Mouse (Mus musculus) forebrain, embryonic 16.5 days (tissue): ENCODE measurements around the gene Hgf. TPM values are rescaled to one million over a fixed set of nuclear protein-coding genes. Genes with fewer than 3 reads are reported as not detected.

Source experiments
- ATAC-seq: fragments of 200-750 bp; cut with Nextera tagmentation; 2 replicates; pipeline ENCODE4 v1.8.0; 2017; ENCODE audit warnings: mild to moderate bottlenecking, moderate library complexity
- H3K27ac ChIP-seq: fragments of 300-500 bp; sonication (generic); 2 replicates; pipeline ENCODE4 v1.5.1; 2014; ENCODE audit warnings: low read length, control low read depth
- H3K27me3 ChIP-seq: fragments of 300-500 bp; sonication (generic); replicated peaks from 2 replicates; pipeline ENCODE4 v1.6.1; 2014; ENCODE audit warnings: low read length; ENCODE audit not compliant: control insufficient read depth, insufficient read depth
- H3K36me3 ChIP-seq: fragments of 300-500 bp; sonication (generic); 2 replicates; pipeline ENCODE4 v1.6.1; 2014; ENCODE audit not compliant: control insufficient read depth, insufficient read depth
- H3K4me1 ChIP-seq: fragments of 300-500 bp; sonication (generic); replicated peaks from 2 replicates; pipeline ENCODE4 v1.6.1; 2014; ENCODE audit warnings: low read length; ENCODE audit not compliant: control insufficient read depth, insufficient read depth
- H3K4me2 ChIP-seq: fragments of 300-500 bp; sonication (generic); 2 replicates; pipeline ENCODE4 v1.6.1; 2014; ENCODE audit warnings: mild to moderate bottlenecking, low read length, control low read depth
- H3K4me3 ChIP-seq: fragments of 300-500 bp; sonication (generic); replicated peaks from 2 replicates; pipeline ENCODE4 v1.5.1; 2014; ENCODE audit warnings: mild to moderate bottlenecking, low read length, control low read depth
- H3K9ac ChIP-seq: fragments of 300-500 bp; sonication (generic); replicated peaks from 2 replicates; pipeline ENCODE4 v1.6.1; 2014; ENCODE audit warnings: low read depth, low read length, control low read depth
- H3K9me3 ChIP-seq: fragments of 300-500 bp; sonication (generic); 2 replicates; pipeline ENCODE4 v1.6.1; 2016; ENCODE audit warnings: low read length; ENCODE audit not compliant: control insufficient read depth
- WGBS: fragments of 180-500 bp; shearing (Covaris S2); extraction: QIAGEN DNeasy Blood & Tissue Kit; methylation state at CpG from one replicate; pipeline ENCODE4 v1.1.7; 2014; 5-methylcytosine and 5-hydroxymethylcytosine counted together
- polyA plus RNA-seq: library from polyadenylated mRNA; unstranded; fragments of >200 nt; fragmentation: Nextera tagmentation; extraction: Ambion mirVana; gene quantifications from 2 replicates; pipeline ENCODE4 v1.2.1, GENCODE M21; 2015

The Hgf gene
- polyA plus RNA-seq, result 0.84 and 1.4 TPM in 2 replicates

DNA sequence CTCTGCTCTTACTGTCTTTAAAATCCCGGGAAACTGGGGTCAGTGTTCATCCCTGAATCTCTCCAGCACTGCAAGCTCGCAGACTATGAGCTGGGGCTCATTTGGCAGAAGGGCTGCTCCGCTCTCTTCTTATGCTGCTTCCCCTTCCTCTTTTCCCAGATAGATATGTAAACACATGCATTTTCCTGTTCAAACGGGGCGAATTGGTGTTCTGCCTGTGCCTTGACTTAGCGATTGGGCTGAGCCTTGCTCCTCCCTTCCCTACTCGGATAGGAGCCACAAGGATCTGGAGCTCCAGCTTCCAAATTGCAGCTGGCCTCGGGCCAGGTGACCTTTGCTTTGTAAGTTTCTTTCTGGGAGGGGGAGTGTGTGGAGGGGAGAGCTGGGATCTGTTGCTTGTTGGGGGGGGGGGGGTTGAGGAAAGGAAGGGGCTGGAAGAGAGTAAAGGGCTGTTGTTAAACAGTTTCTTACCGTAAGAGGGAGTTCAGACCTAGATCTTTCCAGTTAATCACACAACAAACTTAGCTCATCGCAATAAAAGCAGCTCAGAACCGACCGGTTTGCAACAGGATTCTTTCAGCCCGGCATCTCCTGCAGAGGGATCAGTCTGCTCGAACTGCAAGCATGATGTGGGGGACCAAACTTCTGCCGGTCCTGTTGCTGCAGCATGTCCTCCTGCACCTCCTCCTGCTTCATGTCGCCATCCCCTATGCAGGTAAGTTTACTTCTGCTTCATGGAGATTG lies at the start of gene Hgf:
TSS of gene Hgf (plus strand) at position 192 of the 744 bp plus-strand sequence.
- 5% methylated on average over 16 of the region's 16 CpGs for WGBS

GRCm38 (mm10) chr5:16506702-16507350 lies 46.5 kb upstream of the Hgf start:
- Histone ChIP-seq H3K4me2 (no peak overlapping the region), H3K27ac (no peak overlapping the region), H3K27me3 (no peaks in the 10 kb centered on the region), H3K4me1 (no peaks in the 10 kb centered on the region), H3K4me3 (no peak overlapping the region), H3K9ac (no peak overlapping the region), H3K36me3 (no peaks in the 10 kb centered on the region), H3K9me3 (no peaks in the 10 kb centered on the region)
- peak; percentile 85 for ATAC-seq
- 69% methylated on average over 4 of the region's 4 CpGs for WGBS

More for the DNA sequence above, at the start of gene Hgf:
- Histone ChIP-seq H3K27ac (no peak within 1 kb of the TSS), H3K4me1 (peaks cover 8% of the 10 kb centered on the region), H3K4me3 (peak within 1 kb of the TSS; percentile 34), H3K36me3 (no peaks in the 10 kb centered on the region), H3K27me3 (no peaks in the 10 kb centered on the region), H3K9me3 (no peaks in the 10 kb centered on the region), H3K9ac (peak within 1 kb of the TSS; percentile 19; the same call in 1 of the 2 replicates), H3K4me2 (peak within 1 kb of the TSS; percentile 45)
- peak; percentile 83 for ATAC-seq

DNA sequence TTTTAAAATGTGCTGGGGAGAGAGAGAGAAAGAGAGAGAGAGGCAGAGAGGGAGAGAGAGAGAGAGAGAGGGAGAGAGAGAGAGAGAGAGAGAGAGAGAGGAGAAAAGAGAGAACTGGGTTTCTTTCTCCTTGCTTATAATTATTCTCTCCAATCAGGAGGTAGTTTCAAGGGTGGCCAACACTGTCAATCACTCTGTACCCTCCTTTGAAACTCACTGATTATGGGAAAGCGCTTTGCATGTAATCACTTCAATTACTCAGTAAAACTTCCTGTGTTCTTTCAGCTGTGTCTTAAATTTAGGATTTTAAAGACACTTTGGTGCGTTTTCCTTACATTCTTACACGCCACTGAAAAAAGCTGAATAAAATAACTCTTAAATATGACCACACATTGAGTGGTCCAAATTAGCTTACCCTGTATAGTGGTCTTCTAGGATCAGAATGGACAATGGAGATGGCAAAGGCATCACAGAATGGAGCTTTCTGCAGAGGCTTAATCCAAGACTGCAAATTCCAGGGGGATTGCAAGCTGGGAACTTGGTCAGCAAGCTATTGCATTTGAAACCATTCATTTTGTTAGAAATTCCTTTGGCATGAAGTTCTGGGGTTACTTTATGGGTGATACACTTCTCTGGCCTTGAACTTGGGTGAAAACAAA lies 21.5 kb upstream of the Hgf start:
- no peak overlapping the region for H3K27ac ChIP-seq
- H3K9ac ChIP-seq, result no peak overlapping the region
- ATAC-seq, result peak; percentile 92
- H3K4me1 ChIP-seq, result no peaks in the 10 kb centered on the region
- no peaks in the 10 kb centered on the region for H3K9me3 ChIP-seq
- no peak overlapping the region for H3K4me2 ChIP-seq
- H3K36me3 ChIP-seq, result no peaks in the 10 kb centered on the region
- no peaks in the 10 kb centered on the region for H3K27me3 ChIP-seq
- H3K4me3 ChIP-seq, result no peak overlapping the region
- 19% methylated on average over 3 of the region's 3 CpGs for WGBS

DNA sequence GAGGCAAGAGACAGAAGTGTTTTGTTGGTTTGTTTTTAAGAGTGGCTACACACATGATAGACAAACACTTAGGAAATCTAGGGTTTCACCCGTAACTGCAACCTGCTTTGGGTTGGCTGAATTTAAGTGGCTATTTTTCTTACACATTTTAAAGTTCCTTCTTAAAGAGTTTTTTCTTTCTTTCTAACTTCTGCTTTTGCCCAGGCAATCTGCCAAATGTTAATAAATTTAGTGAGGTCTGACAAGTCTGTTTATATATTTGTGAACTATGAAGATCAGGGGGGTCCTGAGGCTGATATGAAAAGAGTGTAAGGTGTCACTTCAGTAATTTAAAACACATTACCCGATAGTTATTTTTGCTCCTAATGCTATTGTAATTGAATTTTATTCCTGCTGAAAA lies 15.2 kb upstream of the Hgf start:
- no peaks in the 10 kb centered on the region for H3K27me3 ChIP-seq
- no peaks in the 10 kb centered on the region for H3K9me3 ChIP-seq
- no peak overlapping the region for H3K4me2 ChIP-seq
- H3K4me1 ChIP-seq, result no peaks in the 10 kb centered on the region
- H3K27ac ChIP-seq, result no peak overlapping the region
- ATAC-seq, result no peak
- 87% methylated on average over 2 of the region's 2 CpGs for WGBS
- no peaks in the 10 kb centered on the region for H3K36me3 ChIP-seq
- no peak overlapping the region for H3K9ac ChIP-seq
- no peak overlapping the region for H3K4me3 ChIP-seq

DNA sequence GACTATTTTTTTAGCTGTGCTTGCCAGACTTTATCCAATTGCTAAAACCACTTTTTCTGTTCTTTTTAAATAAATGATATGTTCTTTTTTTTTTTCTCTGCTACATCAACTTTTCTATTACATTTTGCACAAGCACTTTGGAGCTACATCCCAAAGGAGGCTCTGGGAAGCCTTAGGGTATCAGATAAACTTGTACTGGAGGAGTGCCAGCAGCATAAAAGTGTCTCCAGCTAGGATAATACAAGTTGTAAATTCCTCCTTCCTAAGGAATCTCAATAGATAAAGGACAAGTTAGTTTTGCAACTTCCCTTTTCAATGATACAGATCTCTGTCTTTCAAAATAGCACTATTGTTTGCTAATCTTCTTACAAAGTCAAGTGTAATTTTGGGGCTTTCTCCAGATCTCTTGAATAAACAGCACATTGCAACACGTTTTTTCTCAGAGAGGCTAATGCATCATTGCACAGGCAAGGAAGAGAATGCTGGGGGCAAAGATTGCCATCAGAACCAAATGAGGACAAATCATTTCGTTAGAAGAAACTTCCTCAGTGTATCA lies 11.7 kb upstream of the Hgf start:
- no peaks in the 10 kb centered on the region for H3K9me3 ChIP-seq
- no peak overlapping the region for H3K9ac ChIP-seq
- H3K4me1 ChIP-seq, result no peaks in the 10 kb centered on the region
- no peak overlapping the region for H3K4me3 ChIP-seq
- H3K27ac ChIP-seq, result no peak overlapping the region
- 24% methylated on average over 2 of the region's 2 CpGs for WGBS
- no peaks in the 10 kb centered on the region for H3K36me3 ChIP-seq
- ATAC-seq, result no peak
- no peaks in the 10 kb centered on the region for H3K27me3 ChIP-seq
- H3K4me2 ChIP-seq, result no peak overlapping the region

GRCm38 (mm10) chr5:16547490-16547889 lies 5.8 kb upstream of the Hgf start:
- ATAC-seq, result no peak
- Histone ChIP-seq H3K4me2 (no peak overlapping the region), H3K36me3 (no peaks in the 10 kb centered on the region), H3K9me3 (no peaks in the 10 kb centered on the region), H3K4me1 (no peaks in the 10 kb centered on the region), H3K27ac (no peak overlapping the region), H3K4me3 (no peak overlapping the region), H3K27me3 (no peaks in the 10 kb centered on the region), H3K9ac (no peak overlapping the region)
- WGBS, result 96% methylated on average over 3 of the region's 3 CpGs

DNA sequence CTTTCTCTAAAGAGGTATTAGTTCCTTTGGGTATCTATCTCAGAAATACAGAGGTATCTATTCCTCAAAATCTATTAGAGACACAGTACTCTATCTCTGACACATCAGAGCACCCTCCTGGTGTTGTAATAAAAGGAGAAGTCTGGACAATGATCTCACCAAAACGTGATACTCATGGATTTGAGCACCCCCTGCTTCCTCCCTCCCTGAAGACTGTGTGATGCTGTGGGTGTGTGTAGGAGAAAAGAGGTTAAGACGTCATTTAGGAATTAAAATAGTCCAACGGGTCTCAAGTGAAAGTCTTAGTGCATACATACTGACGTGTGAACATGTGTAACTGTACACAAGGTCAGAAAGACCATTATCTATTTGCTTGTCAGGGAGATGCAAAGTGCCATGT lies 648 bp upstream of the Hgf start:
- no peak for ATAC-seq
- no peaks in the 10 kb centered on the region for H3K9me3 ChIP-seq
- WGBS, result 68% methylated on average over 4 of the region's 4 CpGs
- H3K4me2 ChIP-seq, result no peak overlapping the region
- H3K4me3 ChIP-seq, result no peak overlapping the region
- H3K36me3 ChIP-seq, result no peaks in the 10 kb centered on the region
- peaks cover 8% of the 10 kb centered on the region for H3K4me1 ChIP-seq
- no peaks in the 10 kb centered on the region for H3K27me3 ChIP-seq
- H3K9ac ChIP-seq, result no peak overlapping the region
- H3K27ac ChIP-seq, result no peak overlapping the region

GRCm38 (mm10) chr5:16560247-16560646 lies 7.0 kb downstream of the Hgf start:
- no peaks in the 10 kb centered on the region for H3K27me3 ChIP-seq
- no peak overlapping the region for H3K4me2 ChIP-seq
- H3K9me3 ChIP-seq, result no peaks in the 10 kb centered on the region
- no peaks in the 10 kb centered on the region for H3K36me3 ChIP-seq
- no peak overlapping the region for H3K9ac ChIP-seq
- WGBS, result 87% methylated on average over 3 of the region's 3 CpGs
- H3K4me3 ChIP-seq, result no peak overlapping the region
- ATAC-seq, result no peak
- no peak overlapping the region for H3K27ac ChIP-seq
- H3K4me1 ChIP-seq, result no peaks in the 10 kb centered on the region

DNA sequence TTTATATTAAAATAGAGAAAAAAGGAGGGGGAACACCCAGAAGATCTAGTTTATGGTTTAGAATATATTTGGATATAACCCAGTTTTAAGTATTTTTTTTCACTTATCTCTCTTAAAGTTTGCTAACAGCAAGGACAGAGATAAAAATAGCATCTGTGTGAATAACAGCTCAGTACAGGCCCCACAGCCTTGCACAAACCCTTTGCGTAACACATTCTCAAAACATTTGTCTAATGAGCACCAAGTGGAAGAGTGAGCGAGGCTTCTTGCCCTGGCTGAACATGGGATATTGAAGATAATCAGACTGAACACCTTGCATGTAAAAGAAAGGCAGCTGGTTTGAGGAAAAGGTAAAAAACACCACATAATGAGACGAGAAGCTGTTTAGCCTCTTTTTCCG lies 15.7 kb downstream of the Hgf start:
- Histone ChIP-seq H3K9me3 (no peaks in the 10 kb centered on the region), H3K4me2 (no peak overlapping the region), H3K36me3 (no peaks in the 10 kb centered on the region), H3K27me3 (no peaks in the 10 kb centered on the region), H3K9ac (no peak overlapping the region), H3K4me1 (no peaks in the 10 kb centered on the region), H3K4me3 (no peak overlapping the region), H3K27ac (no peak overlapping the region)
- WGBS, result 74% methylated on average over 4 of the region's 4 CpGs
- ATAC-seq, result no peak
